Mouse (Mus musculus): ENCODE measurements around the gene Gxylt2.

The Gxylt2 gene

GRCm38 (mm10) chr6:100847264-100847663 is 142.7 kb downstream of the Gxylt2 start:
- DNase-seq (ENCODE audit: extremely low spot score, low spot score), result no peak

- no peak for DNase-seq (ENCODE audit: extremely low spot score, low spot score)
Measured at GRCm38 (mm10) chr6:100848682-100849375, 144.3 kb downstream of the Gxylt2 start.

GRCm38 (mm10) chr6:100850671-100851081 is 146.1 kb downstream of the Gxylt2 start:
- DNase-seq (ENCODE audit: extremely low spot score, low spot score), result no peak

DNA sequence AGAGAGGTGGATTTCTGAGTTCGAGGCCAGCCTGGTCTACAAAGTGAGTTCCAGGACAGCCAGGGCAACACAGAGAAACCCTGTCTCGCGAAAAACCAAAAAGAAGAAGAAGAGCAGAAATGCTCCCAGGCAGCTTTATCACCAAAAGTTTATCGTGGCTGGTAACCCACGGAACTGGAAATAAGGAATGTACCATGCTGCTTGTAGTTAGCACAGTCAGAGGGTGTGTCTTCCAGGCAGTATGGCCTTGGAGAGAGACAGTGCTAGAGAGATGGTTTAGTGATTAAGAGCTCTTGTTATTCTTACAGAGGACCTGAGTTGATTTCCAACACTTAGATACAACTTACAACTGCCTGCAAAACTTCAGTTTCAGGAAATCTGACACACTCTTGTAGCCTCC is 146.5 kb downstream of the Gxylt2 start:
- no peak for DNase-seq (ENCODE audit: extremely low spot score, low spot score)
